Comparison of ENCODE assay signal across 8 mouse cellular contexts in the genomic region with DNA sequence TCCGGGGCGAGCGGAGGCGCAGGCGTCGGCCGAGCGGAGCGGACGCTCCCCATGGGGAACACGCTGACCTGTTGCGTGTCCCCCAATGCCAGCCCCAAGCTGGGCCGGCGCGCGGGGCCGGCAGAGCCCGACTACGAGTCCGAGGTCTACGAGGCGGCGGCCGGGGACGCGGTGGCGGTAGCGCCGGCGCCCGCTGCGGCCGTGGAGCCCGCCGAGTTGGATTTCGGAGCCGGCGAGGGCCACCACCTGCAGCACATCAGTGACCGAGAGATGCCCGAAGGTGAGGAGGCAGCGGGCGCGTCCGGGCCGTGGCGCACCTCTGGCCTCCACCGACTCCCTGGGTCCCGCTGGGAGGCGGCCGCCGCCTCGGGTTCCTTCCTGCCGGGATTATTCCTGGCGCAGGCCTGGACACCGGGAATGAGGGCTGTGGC. TPM values are rescaled to one million over a fixed set of nuclear protein-coding genes. Genes with fewer than 3 reads are reported as not detected.
A peak's percentile ranks its signal among the peaks of the same experiment; 100 is the strongest.
DNase-seq lines count a peak whose midpoint lies in the region; ATAC-seq and TF ChIP-seq lines count a peak whose summit lies in the region.

No protein-coding gene starts in this region.

- no peak for DNase-seq in frontal cortex, adult 2 months (ENCODE audit: extremely low spot score in 1 of 2, low spot score in 1 of 2)
- DNase-seq in c-Kit-negative CD71-positive TER-119-positive erythroid progenitor cells, embryonic 14.5 days (ENCODE audit: low read depth, low spot score): peak; percentile 38
- peak; percentile 75 for DNase-seq in gastrocnemius, adult 2 months
- no peak for DNase-seq in hindbrain, embryonic 14.5 days (ENCODE audit: low spot score)
- peak; percentile 52 for DNase-seq in thymus, postnatal 14 days

- H3K4me1 ChIP-seq in hindbrain, embryonic 14.5 days (replicated peaks; ENCODE audit: control insufficient read depth, insufficient read depth, low read length): peaks cover 32% of the 10 kb centered on the region
- H3K4me1 ChIP-seq in limb, embryonic 13.5 days: peaks cover 27% of the 10 kb centered on the region
- H3K4me1 ChIP-seq in midbrain, embryonic 15.5 days: peaks cover 31% of the 10 kb centered on the region

- no peaks in the 10 kb centered on the region for H3K9me3 ChIP-seq in hindbrain, embryonic 14.5 days (ENCODE audit: control insufficient read depth, low read length)
- no peaks in the 10 kb centered on the region for H3K9me3 ChIP-seq in limb, embryonic 13.5 days
- H3K9me3 ChIP-seq in midbrain, embryonic 15.5 days: no peaks in the 10 kb centered on the region

- under 1% methylated on average over 47 of the region's 55 CpGs for WGBS in hindbrain, embryonic 14.5 days
- under 1% methylated on average over 53 of the region's 55 CpGs for WGBS in limb, embryonic 13.5 days
- under 1% methylated on average over 55 of the region's 55 CpGs for WGBS in midbrain, embryonic 15.5 days

- peak overlapping the region; percentile 93 for H3K27ac ChIP-seq in gastrocnemius, adult 2 months
- H3K27ac ChIP-seq in hindbrain, embryonic 14.5 days: peak overlapping the region; percentile 80
- H3K27ac ChIP-seq in limb, embryonic 13.5 days: peak overlapping the region; percentile 58; the same call in 1 of the 2 replicates
- H3K27ac ChIP-seq in midbrain, embryonic 15.5 days: peak overlapping the region; percentile 55

- no peaks in the 10 kb centered on the region for H3K27me3 ChIP-seq in hindbrain, embryonic 14.5 days (ENCODE audit: control insufficient read depth, insufficient read depth, low read length)
- H3K27me3 ChIP-seq in limb, embryonic 13.5 days: no peaks in the 10 kb centered on the region
- H3K27me3 ChIP-seq in midbrain, embryonic 15.5 days (replicated peaks): no peaks in the 10 kb centered on the region

- H3K9ac ChIP-seq in hindbrain, embryonic 14.5 days: peak overlapping the region; percentile 89
- peak overlapping the region; percentile 93 for H3K9ac ChIP-seq in limb, embryonic 13.5 days
- peak overlapping the region; percentile 85 for H3K9ac ChIP-seq in midbrain, embryonic 15.5 days

- TF ChIP-seq CTCF in gastrocnemius, adult 2 months (IDR thresholded peaks at IDR 0.05): no peak

- peak; percentile 10; the same call in 1 of the 2 replicates for ATAC-seq in frontal cortex, adult (ENCODE audit: low TSS enrichment)
- no peak for ATAC-seq in hindbrain, embryonic 14.5 days (ENCODE audit: low FRiP score)
- ATAC-seq in limb, embryonic 13.5 days (ENCODE audit: low FRiP score, low read depth): no peak; the same call in 1 of the 2 replicates
- no peak for ATAC-seq in midbrain, embryonic 15.5 days (replicated peaks)

- no peaks in the 10 kb centered on the region for H3K36me3 ChIP-seq in hindbrain, embryonic 14.5 days (replicated peaks; ENCODE audit: control insufficient read depth, insufficient read depth)
- H3K36me3 ChIP-seq in limb, embryonic 13.5 days: no peaks in the 10 kb centered on the region
- H3K36me3 ChIP-seq in midbrain, embryonic 15.5 days (replicated peaks): no peaks in the 10 kb centered on the region

- peak overlapping the region; percentile 96 for H3K4me3 ChIP-seq in gastrocnemius, adult 2 months
- peak overlapping the region; percentile 93 for H3K4me3 ChIP-seq in hindbrain, embryonic 14.5 days (replicated peaks; ENCODE audit: low read length)
- peak overlapping the region; percentile 76 for H3K4me3 ChIP-seq in limb, embryonic 13.5 days
- H3K4me3 ChIP-seq in midbrain, embryonic 15.5 days: peak overlapping the region; percentile 89

- intact Hi-C loops in gastrocnemius, adult 2 months (cut with DNase I): loop anchor here (5.0 kb wide), 1 partner anchor 159 kb away; a partner anchor contains a TSS

- H3K4me2 ChIP-seq in hindbrain, embryonic 14.5 days (replicated peaks): peak overlapping the region; percentile 66
- peak overlapping the region; percentile 88 for H3K4me2 ChIP-seq in limb, embryonic 13.5 days (replicated peaks)
- peak overlapping the region; percentile 80 for H3K4me2 ChIP-seq in midbrain, embryonic 15.5 days

RNA-seq across cellular contexts. Expression of a gene that starts 0.9 kb away (rescaled TPM):
- 26.5 and 28.3 TPM in 2 replicates for polyA plus RNA-seq in frontal cortex, adult 2 months (2012; rRNA removed)
- total RNA-seq in gastrocnemius, adult 2 months (2021): 10 to 100 TPM; 19.7 to 20.5 TPM
- polyA plus RNA-seq in hindbrain, embryonic 14.5 days (2014; fragmentation: Nextera tagmentation; extraction: Ambion mirVana): 7.0 and 7.6 TPM in 2 replicates
- polyA plus RNA-seq in limb, embryonic 13.5 days (2015; fragmentation: Nextera tagmentation; extraction: Ambion mirVana): 5.0 and 5.8 TPM in 2 replicates
- polyA plus RNA-seq in midbrain, embryonic 15.5 days (2015; fragmentation: Nextera tagmentation; extraction: Ambion mirVana): 5.6 and 5.8 TPM in 2 replicates

RNA-seq across cellular contexts. Expression of a gene that starts 46.4 kb away (rescaled TPM):
- 0.97 and 1.3 TPM in 2 replicates for polyA plus RNA-seq in frontal cortex, adult 2 months (2012; rRNA removed)
- total RNA-seq in gastrocnemius, adult 2 months (2021): 1 to 10 TPM; 1.2 to 2.3 TPM
- polyA plus RNA-seq in hindbrain, embryonic 14.5 days (2014; fragmentation: Nextera tagmentation; extraction: Ambion mirVana): 0.23 and 0.29 TPM in 2 replicates
- 1.0 and 1.1 TPM in 2 replicates for polyA plus RNA-seq in limb, embryonic 13.5 days (2015; fragmentation: Nextera tagmentation; extraction: Ambion mirVana)
- polyA plus RNA-seq in midbrain, embryonic 15.5 days (2015; fragmentation: Nextera tagmentation; extraction: Ambion mirVana): 0.45 and 0.50 TPM in 2 replicates

Comparison
In these comparisons a context has a peak if more than half of its experiments do, and no peak if none do; other contexts are left out.
1. DNase-seq: peak in c-Kit-negative CD71-positive TER-119-positive erythroid progenitor cells, embryonic 14.5 days (single experiment), gastrocnemius, adult 2 months (single experiment) and thymus, postnatal 14 days (single experiment); none in frontal cortex, adult 2 months (0 of 2) and hindbrain, embryonic 14.5 days (single experiment).
2. Peak in every context shown above with its lines, with median percentiles within 50 percentile points of each other: H3K27ac ChIP-seq, H3K4me3 ChIP-seq, H3K4me2 ChIP-seq and H3K9ac ChIP-seq.